ENCODE assay signal across 9 mouse cellular contexts in genomic region chr15:80137945-80138791, GRCm38 (mm10). TPM values are rescaled to one million over a fixed set of nuclear protein-coding genes. Genes with fewer than 3 reads are reported as not detected.
DNase-seq lines count a peak whose midpoint lies in the region; ATAC-seq and TF ChIP-seq lines count a peak whose summit lies in the region.
"Had no signal": no experiment of that assay in that cellular context is flagged by ENCODE, and none has a peak within 500 bp of the region (broad histone marks: within the 10 kb centered on the region; RNA-seq: fewer than 3 reads in every experiment).

No protein-coding gene starts in this region.

- 69% methylated on average over 17 of the region's 17 CpGs for WGBS in hindbrain, embryonic 12.5 days
- WGBS in hindbrain, embryonic 14.5 days = 61% methylated on average over 17 of the region's 17 CpGs
- WGBS in bone marrow, adult 2 months = 79% methylated on average over 17 of the region's 17 CpGs
- 68% methylated on average over 17 of the region's 17 CpGs for WGBS in hindbrain, embryonic 13.5 days
- 72% methylated on average over 17 of the region's 17 CpGs for WGBS in liver, postnatal 0 days (ENCODE audit: insufficient replicate concordance)

- no peak overlapping the region for H3K9ac ChIP-seq in hindbrain, embryonic 12.5 days
- no peak overlapping the region for H3K9ac ChIP-seq in hindbrain, embryonic 14.5 days
- H3K9ac ChIP-seq in hindbrain, embryonic 13.5 days = 0 out of 2 replicates have a peak overlapping the region, but pooled peaks have one; percentile 24
- no peak overlapping the region for H3K9ac ChIP-seq in liver, postnatal 0 days (replicated peaks)

- H3K36me3 ChIP-seq in hindbrain, embryonic 12.5 days = peaks cover 30% of the 10 kb centered on the region
- peaks cover 6% of the 10 kb centered on the region; the same call in 1 of the 2 replicates for H3K36me3 ChIP-seq in hindbrain, embryonic 14.5 days (replicated peaks; ENCODE audit: control insufficient read depth, insufficient read depth)
- peaks cover 27% of the 10 kb centered on the region for H3K36me3 ChIP-seq in hindbrain, embryonic 13.5 days
- peaks cover 23% of the 10 kb centered on the region for H3K36me3 ChIP-seq in liver, postnatal 0 days (replicated peaks; ENCODE audit: insufficient read depth, low read length)

- H3K4me2 ChIP-seq in hindbrain, embryonic 12.5 days (replicated peaks) = no peak overlapping the region
- H3K4me2 ChIP-seq in hindbrain, embryonic 14.5 days (replicated peaks) = no peak overlapping the region
- no peak overlapping the region for H3K4me2 ChIP-seq in hindbrain, embryonic 13.5 days
- no peak overlapping the region for H3K4me2 ChIP-seq in liver, postnatal 0 days (ENCODE audit: low read depth, low read length)

- TF ChIP-seq EP300 in liver, postnatal 0 days (IDR thresholded peaks at IDR 0.05; ENCODE audit: low read depth) = no peak

- H3K4me3 ChIP-seq in hindbrain, embryonic 12.5 days = no peak overlapping the region
- no peak overlapping the region for H3K4me3 ChIP-seq in hindbrain, embryonic 14.5 days (replicated peaks; ENCODE audit: low read length)
- H3K4me3 ChIP-seq in bone marrow, adult 2 months (replicated peaks; ENCODE audit: control insufficient read depth, low read depth, low read length) = no peak overlapping the region
- no peak overlapping the region for H3K4me3 ChIP-seq in hindbrain, embryonic 13.5 days
- H3K4me3 ChIP-seq in liver, postnatal 0 days (ENCODE audit: low read depth, low read length) = no peak overlapping the region

- 0 out of 2 replicates have a peak overlapping the region, but pooled peaks have one; percentile 23 for H3K27ac ChIP-seq in hindbrain, embryonic 12.5 days
- no peak overlapping the region for H3K27ac ChIP-seq in hindbrain, embryonic 14.5 days
- no peak overlapping the region for H3K27ac ChIP-seq in bone marrow, adult 2 months (ENCODE audit: control insufficient read depth, insufficient read depth, low read depth, low read length, poor library complexity)
- 0 out of 2 replicates have a peak overlapping the region, but pooled peaks have one; percentile 3 for H3K27ac ChIP-seq in hindbrain, embryonic 13.5 days
- H3K27ac ChIP-seq in liver, postnatal 0 days (ENCODE audit: low read depth) = no peak overlapping the region

- 0 out of 2 replicates have a peak, but pooled peaks have one; percentile 3 for TF ChIP-seq CTCF in bone marrow, adult 2 months (IDR thresholded peaks at IDR 0.05; ENCODE audit: control insufficient read depth, insufficient read depth, low read length)
- TF ChIP-seq CTCF in liver, postnatal 0 days (IDR thresholded peaks at IDR 0.05; ENCODE audit: low read depth) = peak; percentile 16; the same call in 1 of the 2 replicates

- peaks cover 8% of the 10 kb centered on the region; the same call in 1 of the 2 replicates for H3K9me3 ChIP-seq in hindbrain, embryonic 12.5 days (replicated peaks)
- no peaks in the 10 kb centered on the region for H3K9me3 ChIP-seq in hindbrain, embryonic 14.5 days (ENCODE audit: control insufficient read depth, low read length)
- H3K9me3 ChIP-seq in hindbrain, embryonic 13.5 days = no peaks in the 10 kb centered on the region
- H3K9me3 ChIP-seq in liver, postnatal 0 days (ENCODE audit: low read length) = no peaks in the 10 kb centered on the region

- H3K4me1 ChIP-seq in hindbrain, embryonic 12.5 days = peaks cover 33% of the 10 kb centered on the region
- peaks cover 20% of the 10 kb centered on the region for H3K4me1 ChIP-seq in hindbrain, embryonic 14.5 days (replicated peaks; ENCODE audit: control insufficient read depth, insufficient read depth, low read length)
- H3K4me1 ChIP-seq in bone marrow, adult 2 months (ENCODE audit: control insufficient read depth, insufficient read depth, low read length) = peaks cover 2% of the 10 kb centered on the region; the same call in 1 of the 2 replicates
- H3K4me1 ChIP-seq in hindbrain, embryonic 13.5 days (replicated peaks) = peaks cover 35% of the 10 kb centered on the region
- peaks cover 40% of the 10 kb centered on the region for H3K4me1 ChIP-seq in liver, postnatal 0 days (ENCODE audit: insufficient read depth)

- TF ChIP-seq POLR2A in bone marrow, adult 2 months (IDR thresholded peaks at IDR 0.05; ENCODE audit: borderline replicate concordance, control insufficient read depth, low read depth, low read length) = no peak

- DNase-seq in hindbrain, embryonic 14.5 days (ENCODE audit: low spot score) = no peak
- DNase-seq in liver, postnatal 0 days = no peak
- no peak for DNase-seq in thymus, postnatal 36 days
- no peak for DNase-seq in adrenal gland, adult 8-10 months
- DNase-seq: kidney, adult 8-10 months had no signal

- H3K27me3 ChIP-seq in hindbrain, embryonic 12.5 days = no peaks in the 10 kb centered on the region
- H3K27me3 ChIP-seq in hindbrain, embryonic 14.5 days (ENCODE audit: control insufficient read depth, insufficient read depth, low read length) = no peaks in the 10 kb centered on the region
- no peaks in the 10 kb centered on the region for H3K27me3 ChIP-seq in hindbrain, embryonic 13.5 days
- H3K27me3 ChIP-seq in liver, postnatal 0 days (ENCODE audit: insufficient read depth, low read length) = no peaks in the 10 kb centered on the region

- no peak for ATAC-seq in hindbrain, embryonic 12.5 days (ENCODE audit: low FRiP score)
- ATAC-seq in hindbrain, embryonic 14.5 days (ENCODE audit: low FRiP score) = no peak
- no peak for ATAC-seq in hindbrain, embryonic 13.5 days (ENCODE audit: low FRiP score)
- no peak for ATAC-seq in liver, postnatal 0 days
- ATAC-seq in CD4-positive, CD25-positive, alpha-beta regulatory T cell, adult 4 months = no peak

RNA-seq across cellular contexts. Expression of gene Tab1, which starts 5.2 kb away (rescaled TPM):
- polyA plus RNA-seq in hindbrain, embryonic 12.5 days (2016; fragmentation: Nextera tagmentation; extraction: Ambion mirVana) = 42.1 and 44.0 TPM in 2 replicates
- 32.2 and 36.1 TPM in 2 replicates for polyA plus RNA-seq in hindbrain, embryonic 14.5 days (2014; fragmentation: Nextera tagmentation; extraction: Ambion mirVana)
- 17.0 and 26.6 TPM in 2 replicates for polyA plus RNA-seq in bone marrow, adult 2 months (2011; ENCODE audit: insufficient read depth, insufficient read length, low replicate concordance, missing spikeins)
- polyA plus RNA-seq in hindbrain, embryonic 13.5 days (2015; fragmentation: Nextera tagmentation; extraction: Ambion mirVana) = 38.3 and 41.2 TPM in 2 replicates
- 7.0 and 7.5 TPM in 2 replicates for polyA plus RNA-seq in liver, postnatal 0 days (2015; fragmentation: Nextera tagmentation; extraction: Ambion mirVana)
- polyA plus RNA-seq in CD4-positive, CD25-positive, alpha-beta regulatory T cell, adult 4 months (2017; shearing (Covaris generic)) = 10 to 100 TPM; 12.0 to 39.6 TPM
- 10 to 100 TPM; 16.2 to 31.8 (median 26.8) TPM for total RNA-seq in adrenal gland, adult 8-10 months (2022)

RNA-seq across cellular contexts. Expression of gene Mgat3, which starts 35.4 kb away (rescaled TPM):
- 12.0 and 12.2 TPM in 2 replicates for polyA plus RNA-seq in hindbrain, embryonic 12.5 days (2016; fragmentation: Nextera tagmentation; extraction: Ambion mirVana)
- polyA plus RNA-seq in hindbrain, embryonic 14.5 days (2014; fragmentation: Nextera tagmentation; extraction: Ambion mirVana) = 22.3 and 24.5 TPM in 2 replicates
- 0.97 TPM in 1 of 2 replicates, not detected in the other for polyA plus RNA-seq in bone marrow, adult 2 months (2011; ENCODE audit: insufficient read depth, insufficient read length, low replicate concordance, missing spikeins)
- polyA plus RNA-seq in hindbrain, embryonic 13.5 days (2015; fragmentation: Nextera tagmentation; extraction: Ambion mirVana) = 12.2 and 13.0 TPM in 2 replicates
- polyA plus RNA-seq in liver, postnatal 0 days (2015; fragmentation: Nextera tagmentation; extraction: Ambion mirVana) = 0.12 and 0.14 TPM in 2 replicates
- under 1 TPM in 1 of 2 experiments, not detected in 1; 0.13 TPM for polyA plus RNA-seq in CD4-positive, CD25-positive, alpha-beta regulatory T cell, adult 4 months (2017; shearing (Covaris generic))
- total RNA-seq in adrenal gland, adult 8-10 months (2022) = 10 to 100 TPM in 3 of 4 experiments, 1 to 10 TPM in 1; 8.5 to 13.0 (median 11.6) TPM

RNA-seq across cellular contexts. Expression of gene Rpl3, which starts 46.5 kb away (rescaled TPM):
- polyA plus RNA-seq in hindbrain, embryonic 12.5 days (2016; fragmentation: Nextera tagmentation; extraction: Ambion mirVana) = 642 and 670 TPM in 2 replicates
- polyA plus RNA-seq in hindbrain, embryonic 14.5 days (2014; fragmentation: Nextera tagmentation; extraction: Ambion mirVana) = 685 and 734 TPM in 2 replicates
- polyA plus RNA-seq in bone marrow, adult 2 months (2011; ENCODE audit: insufficient read depth, insufficient read length, low replicate concordance, missing spikeins) = 708 and 1,315 TPM in 2 replicates
- polyA plus RNA-seq in hindbrain, embryonic 13.5 days (2015; fragmentation: Nextera tagmentation; extraction: Ambion mirVana) = 613 and 622 TPM in 2 replicates
- polyA plus RNA-seq in liver, postnatal 0 days (2015; fragmentation: Nextera tagmentation; extraction: Ambion mirVana) = 394 and 407 TPM in 2 replicates
- 1,000 to 10,000 TPM; 3,782 to 4,433 TPM for polyA plus RNA-seq in CD4-positive, CD25-positive, alpha-beta regulatory T cell, adult 4 months (2017; shearing (Covaris generic))
- 100 to 1,000 TPM; 541 to 649 (median 631) TPM for total RNA-seq in adrenal gland, adult 8-10 months (2022)

RNA-seq across cellular contexts. Expression of gene Syngr1, which starts 47.0 kb away (rescaled TPM):
- 11.6 and 14.3 TPM in 2 replicates for polyA plus RNA-seq in hindbrain, embryonic 12.5 days (2016; fragmentation: Nextera tagmentation; extraction: Ambion mirVana)
- polyA plus RNA-seq in hindbrain, embryonic 14.5 days (2014; fragmentation: Nextera tagmentation; extraction: Ambion mirVana) = 37.0 and 38.7 TPM in 2 replicates
- polyA plus RNA-seq in bone marrow, adult 2 months (2011; ENCODE audit: insufficient read depth, insufficient read length, low replicate concordance, missing spikeins) = 10.7 and 13.4 TPM in 2 replicates
- 27.9 and 28.3 TPM in 2 replicates for polyA plus RNA-seq in hindbrain, embryonic 13.5 days (2015; fragmentation: Nextera tagmentation; extraction: Ambion mirVana)
- 10.3 and 10.4 TPM in 2 replicates for polyA plus RNA-seq in liver, postnatal 0 days (2015; fragmentation: Nextera tagmentation; extraction: Ambion mirVana)
- polyA plus RNA-seq in CD4-positive, CD25-positive, alpha-beta regulatory T cell, adult 4 months (2017; shearing (Covaris generic)) = under 1 TPM; 0.86 to 0.94 TPM
- total RNA-seq in adrenal gland, adult 8-10 months (2022) = 10 to 100 TPM; 32.7 to 65.7 (median 48.7) TPM

Comparison
In these comparisons a context has a peak if more than half of its experiments do, and no peak if none do; other contexts are left out.
1. H3K27ac ChIP-seq: peak in hindbrain, embryonic 12.5 days (single experiment) and hindbrain, embryonic 13.5 days (single experiment); none in hindbrain, embryonic 14.5 days (single experiment), bone marrow, adult 2 months (single experiment) and liver, postnatal 0 days (single experiment).